Mouse (Mus musculus) spleen, adult 2 months (tissue): ENCODE data around the gene Tmpo. TPM values are rescaled to one million over a fixed set of nuclear protein-coding genes. Genes with fewer than 3 reads are reported as not detected.

Experiments used
- DNase-seq, 2 experiments: peaks; one replicate each; pipeline versions ENCODE4 v3.0.0 to v3.0.0-alpha.2; 2012 to 2021; ENCODE audit warnings: low spot score in 2 of 2, low read depth in 1 of 2
- H3K27ac ChIP-seq: fragments of 200-500 bp; 2 replicates; pipeline ENCODE4 v1.5.1; 2012; ENCODE audit warnings: low read length, inconsistent platforms; ENCODE audit not compliant: insufficient read depth
- H3K27me3 ChIP-seq: fragments of 200-500 bp; 2 replicates; pipeline ENCODE4 v1.6.1; 2012; ENCODE audit warnings: mild to moderate bottlenecking, moderate library complexity, low read length, inconsistent platforms; ENCODE audit not compliant: control insufficient read depth, insufficient read depth
- H3K36me3 ChIP-seq: fragments of 200-500 bp; 2 replicates; pipeline ENCODE4 v1.6.1; 2012; ENCODE audit warnings: mild to moderate bottlenecking, low read length, inconsistent platforms; ENCODE audit not compliant: control insufficient read depth, insufficient read depth
- H3K4me1 ChIP-seq: fragments of 200-500 bp; 2 replicates; pipeline ENCODE4 v1.6.1; 2011; ENCODE audit warnings: inconsistent platforms; ENCODE audit not compliant: control insufficient read depth, insufficient read depth, insufficient read length
- H3K4me3 ChIP-seq: fragments of 200-500 bp; 2 replicates; pipeline ENCODE4 v1.5.1; 2011; ENCODE audit warnings: mild to moderate bottlenecking, inconsistent platforms; ENCODE audit not compliant: insufficient read depth, insufficient read length; ENCODE audit errors: extremely low read depth
- CTCF ChIP-seq: fragments of 200-500 bp; IDR thresholded peaks from 2 replicates; pipeline ENCODE4 v1.5.1; 2011; ENCODE audit warnings: mild to moderate bottlenecking, inconsistent platforms; ENCODE audit not compliant: insufficient read depth, insufficient read length, insufficient replicate concordance; ENCODE audit errors: extremely low read depth
- POLR2A ChIP-seq: fragments of 200-500 bp; IDR thresholded peaks from 2 replicates; pipeline ENCODE4 v1.6.1; 2011; ENCODE audit warnings: low read depth, low read length, inconsistent platforms
- WGBS: fragments of 180-500 bp; shearing (Covaris S2); methylation state at CpG from one replicate; pipeline ENCODE4 v1.1.7; 2018; 5-methylcytosine and 5-hydroxymethylcytosine counted together
- polyA plus RNA-seq: library from polyadenylated mRNA; depleted of rRNA; stranded (reverse); fragments of >200 nt; gene quantifications from 2 replicates; pipeline ENCODE4 v1.2.3, GENCODE M21; 2012; rRNA removed

Gene Tmpo
- polyA plus RNA-seq, result 37.0 and 65.6 TPM in 2 replicates

GRCm38 (mm10) chr10:91180761-91181460 is at the start of gene Tmpo:
Gene Tmpo, minus strand, starts transcription at chr10:91181315.
- no peak for DNase-seq

DNA sequence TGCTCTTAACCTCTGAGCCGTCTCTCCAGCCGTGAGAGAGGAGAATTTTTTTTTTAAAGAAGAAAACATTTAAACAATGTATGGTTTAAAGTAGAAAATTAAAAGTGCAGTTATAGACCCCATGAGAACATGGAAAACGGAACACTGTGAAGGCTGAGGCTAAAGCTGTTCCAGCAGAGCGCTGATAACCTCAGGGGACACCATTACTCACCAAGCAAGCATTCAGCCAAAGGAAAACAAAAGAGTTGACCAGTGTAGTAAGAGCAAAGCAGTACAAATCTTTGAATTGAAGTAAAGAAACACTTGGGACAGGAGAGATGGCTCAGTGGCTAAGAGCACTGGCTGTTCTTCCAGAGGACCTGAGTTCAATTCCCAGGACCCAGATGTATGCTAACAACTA is 49.3 kb upstream of the Tmpo start:
- no peaks in the 10 kb centered on the region for H3K36me3 ChIP-seq
- TF ChIP-seq POLR2A (no peak), CTCF (no peak)
- WGBS, result 87% methylated on average over 4 of the region's 4 CpGs
- H3K4me1 ChIP-seq, result no peaks in the 10 kb centered on the region; the same call in 1 of the 2 replicates
- no peak for DNase-seq
- H3K4me3 ChIP-seq, result no peak overlapping the region
- H3K27ac ChIP-seq, result no peak overlapping the region
- no peaks in the 10 kb centered on the region for H3K27me3 ChIP-seq

More at GRCm38 (mm10) chr10:91180761-91181460, at the start of gene Tmpo:
- H3K36me3 ChIP-seq, result no peaks in the 10 kb centered on the region
- H3K4me3 ChIP-seq, result peak within 1 kb of the TSS; percentile 81
- peaks cover 4% of the 10 kb centered on the region; the same call in 1 of the 2 replicates for H3K4me1 ChIP-seq
- H3K27me3 ChIP-seq, result no peaks in the 10 kb centered on the region
- WGBS, result 22% methylated on average over 18 of the region's 18 CpGs
- peak within 1 kb of the TSS; percentile 97 for H3K27ac ChIP-seq
- no peak for TF ChIP-seq CTCF
- TF ChIP-seq POLR2A, result no peak

DNA sequence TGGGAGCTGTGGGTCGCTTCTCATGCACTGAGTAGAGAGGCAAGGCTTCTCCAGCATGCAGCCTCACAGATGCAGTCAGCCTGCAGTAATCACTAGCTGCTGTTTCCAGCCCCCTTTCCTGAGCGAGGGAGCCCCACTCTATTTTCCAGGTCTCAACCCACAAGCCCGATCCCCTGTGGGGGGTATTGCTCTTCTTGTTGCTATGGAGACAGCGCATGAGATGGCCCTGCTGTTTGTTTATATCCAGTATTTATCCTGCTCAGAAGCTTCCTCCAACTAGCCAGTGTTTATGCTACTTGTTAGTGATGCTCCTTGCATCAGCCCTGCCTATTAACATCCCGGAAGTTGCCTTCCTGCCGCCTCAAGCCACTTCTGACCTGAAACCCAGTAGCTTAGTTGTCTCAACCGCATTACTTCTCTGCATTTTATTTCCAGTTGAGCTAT is 48.4 kb upstream of the Tmpo start:
- Histone ChIP-seq H3K4me1 (no peaks in the 10 kb centered on the region; the same call in 1 of the 2 replicates), H3K27ac (no peak overlapping the region), H3K4me3 (no peak overlapping the region), H3K36me3 (no peaks in the 10 kb centered on the region), H3K27me3 (no peaks in the 10 kb centered on the region)
- WGBS, result 52% methylated on average over 7 of the region's 7 CpGs
- DNase-seq, result no peak
- TF ChIP-seq POLR2A (no peak), CTCF (no peak)

DNA sequence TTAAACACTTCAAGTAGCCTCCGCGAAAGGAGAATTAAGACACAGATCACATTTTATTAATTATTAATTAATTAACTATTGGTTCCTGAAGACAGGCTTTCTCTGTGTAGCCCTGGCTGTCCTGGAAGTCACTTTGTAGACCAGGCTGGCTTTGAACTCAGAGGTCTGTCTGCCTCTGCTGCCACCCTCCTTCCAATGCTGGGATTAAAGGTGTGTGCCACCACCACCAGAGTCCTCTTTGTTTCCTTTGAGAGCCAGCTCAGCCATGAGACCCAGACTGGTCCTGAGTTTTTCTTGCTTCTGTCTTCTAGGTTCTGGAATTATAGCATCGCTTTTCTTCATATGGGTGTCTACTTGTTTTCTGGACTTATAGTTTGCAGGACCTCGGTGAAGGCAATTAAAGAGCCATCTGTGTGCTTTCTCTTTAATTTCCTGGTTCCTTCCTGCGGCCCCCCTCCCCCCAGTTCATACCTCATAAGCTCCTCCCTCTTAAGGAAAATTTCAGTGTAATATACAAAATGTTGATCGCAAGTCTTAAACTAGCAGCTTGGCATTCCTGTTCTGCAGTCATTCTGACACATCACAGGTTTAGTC is 47.9 kb upstream of the Tmpo start:
- Histone ChIP-seq H3K4me3 (no peak overlapping the region), H3K27me3 (no peaks in the 10 kb centered on the region), H3K4me1 (no peaks in the 10 kb centered on the region; the same call in 1 of the 2 replicates), H3K36me3 (no peaks in the 10 kb centered on the region), H3K27ac (no peak overlapping the region)
- WGBS, result 60% methylated on average over 6 of the region's 6 CpGs
- DNase-seq, result no peak
- TF ChIP-seq CTCF, result no peak
- no peak for TF ChIP-seq POLR2A

DNA sequence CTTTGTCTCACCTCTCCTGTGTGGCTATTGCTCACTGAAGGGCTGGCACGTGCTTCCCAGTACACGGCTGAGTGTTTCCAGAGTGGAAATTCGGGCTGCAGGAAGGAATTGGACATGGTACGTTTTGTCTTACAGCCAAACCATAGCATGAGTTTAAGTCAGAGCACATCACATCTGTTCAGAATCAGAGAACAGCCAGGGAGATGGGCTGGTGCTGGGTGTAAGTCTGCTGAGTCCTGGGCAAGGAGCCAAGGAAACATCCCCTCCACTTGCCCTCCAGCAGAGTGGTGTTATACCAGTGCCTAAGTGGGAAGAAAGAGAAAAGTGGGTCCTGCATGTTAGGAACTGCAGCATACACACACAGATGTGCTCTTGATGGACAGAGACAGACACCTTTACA is 45.9 kb upstream of the Tmpo start:
- WGBS, result 86% methylated on average over 4 of the region's 4 CpGs
- Histone ChIP-seq H3K27ac (no peak overlapping the region), H3K36me3 (no peaks in the 10 kb centered on the region), H3K4me3 (no peak overlapping the region), H3K4me1 (no peaks in the 10 kb centered on the region; the same call in 1 of the 2 replicates), H3K27me3 (no peaks in the 10 kb centered on the region)
- DNase-seq, result no peak
- TF ChIP-seq CTCF (no peak), POLR2A (no peak)

GRCm38 (mm10) chr10:91222398-91223236 is 41.5 kb upstream of the Tmpo start:
- no peak overlapping the region for H3K27ac ChIP-seq
- 63% methylated on average over 9 of the region's 9 CpGs for WGBS
- no peak overlapping the region for H3K4me3 ChIP-seq
- TF ChIP-seq CTCF (no peak), POLR2A (no peak)
- H3K36me3 ChIP-seq, result no peaks in the 10 kb centered on the region
- H3K4me1 ChIP-seq, result no peaks in the 10 kb centered on the region
- DNase-seq, result no peak
- no peaks in the 10 kb centered on the region for H3K27me3 ChIP-seq
